In genomic region chr19:46999753-47000152, GRCm38 (mm10) we compare ENCODE assay signal across 30 mouse cellular contexts. TPM values are rescaled to one million over a fixed set of nuclear protein-coding genes. Genes with fewer than 3 reads are reported as not detected.
A peak's percentile ranks its signal among the peaks of the same experiment; 100 is the strongest.
DNase-seq lines count a peak whose midpoint lies in the region; ATAC-seq lines count a peak whose summit lies in the region.
"Had no signal": no experiment of that assay in that cellular context is flagged by ENCODE, and none has a peak within 500 bp of the region (broad histone marks: within the 10 kb centered on the region; RNA-seq: fewer than 3 reads in every experiment).

No protein-coding gene starts in this region.

- H3K9ac ChIP-seq in liver, embryonic 15.5 days, result no peak overlapping the region
- no peak overlapping the region for H3K9ac ChIP-seq in heart, embryonic 12.5 days
- H3K9ac ChIP-seq: embryonic facial prominence, embryonic 15.5 days; forebrain, embryonic 15.5 days; heart, embryonic 15.5 days; kidney, embryonic 15.5 days; limb, embryonic 12.5 days; lung, embryonic 14.5 days had no signal

- peak overlapping the region; percentile 64 for H3K27ac ChIP-seq in liver, embryonic 15.5 days (replicated peaks)
- H3K27ac ChIP-seq in heart, embryonic 12.5 days (ENCODE audit: poor library complexity, severe bottlenecking), result no peak overlapping the region
- H3K27ac ChIP-seq: embryonic facial prominence, embryonic 10.5 days; embryonic facial prominence, embryonic 15.5 days; forebrain, embryonic 10.5 days; forebrain, embryonic 15.5 days; heart, embryonic 15.5 days; kidney, embryonic 15.5 days; left cerebral cortex, adult 2 months; limb, embryonic 12.5 days had no signal

- no peak overlapping the region for H3K4me3 ChIP-seq in liver, embryonic 15.5 days (replicated peaks)
- no peak overlapping the region for H3K4me3 ChIP-seq in heart, embryonic 12.5 days
- H3K4me3 ChIP-seq: embryonic facial prominence, embryonic 10.5 days; embryonic facial prominence, embryonic 15.5 days; forebrain, embryonic 10.5 days; forebrain, embryonic 15.5 days; heart, embryonic 15.5 days; kidney, embryonic 15.5 days; left cerebral cortex, adult 2 months; limb, embryonic 12.5 days; megakaryocyte, embryonic 14.5 days had no signal

- H3K9me3 ChIP-seq in liver, embryonic 15.5 days (replicated peaks), result no peaks in the 10 kb centered on the region
- no peaks in the 10 kb centered on the region for H3K9me3 ChIP-seq in heart, embryonic 12.5 days (replicated peaks)
- H3K9me3 ChIP-seq: embryonic facial prominence, embryonic 10.5 days; embryonic facial prominence, embryonic 15.5 days; forebrain, embryonic 10.5 days; forebrain, embryonic 15.5 days; heart, embryonic 15.5 days; kidney, embryonic 15.5 days; limb, embryonic 12.5 days; megakaryocyte, embryonic 14.5 days had no signal

- peak overlapping the region; percentile 37 for H3K4me2 ChIP-seq in liver, embryonic 15.5 days
- H3K4me2 ChIP-seq in heart, embryonic 12.5 days, result no peak overlapping the region
- H3K4me2 ChIP-seq: embryonic facial prominence, embryonic 15.5 days; forebrain, embryonic 15.5 days; heart, embryonic 15.5 days; kidney, embryonic 15.5 days; limb, embryonic 12.5 days; lung, embryonic 14.5 days had no signal

- ATAC-seq in liver, embryonic 15.5 days (ENCODE audit: insufficient read depth), result peak; percentile 84
- ATAC-seq in heart, embryonic 12.5 days (ENCODE audit: insufficient number of reproducible peaks, low FRiP score), result no peak
- ATAC-seq: forebrain, embryonic 15.5 days; hindbrain, embryonic 16.5 days; Patski had no signal

- no peaks in the 10 kb centered on the region for H3K36me3 ChIP-seq in liver, embryonic 15.5 days (replicated peaks)
- no peaks in the 10 kb centered on the region for H3K36me3 ChIP-seq in heart, embryonic 12.5 days
- H3K36me3 ChIP-seq: embryonic facial prominence, embryonic 10.5 days; embryonic facial prominence, embryonic 15.5 days; forebrain, embryonic 10.5 days; forebrain, embryonic 15.5 days; heart, embryonic 15.5 days; kidney, embryonic 15.5 days; limb, embryonic 12.5 days had no signal

- H3K4me1 ChIP-seq in liver, embryonic 15.5 days (replicated peaks), result peaks cover 17% of the 10 kb centered on the region
- H3K4me1 ChIP-seq in heart, embryonic 12.5 days (replicated peaks), result no peaks in the 10 kb centered on the region
- H3K4me1 ChIP-seq: embryonic facial prominence, embryonic 10.5 days; embryonic facial prominence, embryonic 15.5 days; forebrain, embryonic 10.5 days; heart, embryonic 15.5 days; kidney, embryonic 15.5 days; limb, embryonic 12.5 days had no signal

- H3K27me3 ChIP-seq in liver, embryonic 15.5 days, result no peaks in the 10 kb centered on the region
- 0 out of 2 replicates have a peak, but pooled peaks cover 1% of the 10 kb centered on the region for H3K27me3 ChIP-seq in heart, embryonic 12.5 days (replicated peaks)
- H3K27me3 ChIP-seq: embryonic facial prominence, embryonic 15.5 days; forebrain, embryonic 15.5 days; heart, embryonic 15.5 days; kidney, embryonic 15.5 days; limb, embryonic 12.5 days had no signal

- WGBS in liver, embryonic 15.5 days (ENCODE audit: insufficient replicate concordance), result 25% methylated on average over 6 of the region's 6 CpGs
- WGBS in heart, embryonic 12.5 days, result 62% methylated on average over 6 of the region's 6 CpGs

- peak; percentile 55 for DNase-seq in c-Kit-positive CD71-positive TER-119-negative erythroid progenitor cells, embryonic 14.5 days (ENCODE audit: low read depth)
- peak; percentile 52 for DNase-seq in liver
- no peak for DNase-seq in lung, adult 18-20 months
- DNase-seq in spleen, adult 18-20 months, result no peak
- DNase-seq in lung, postnatal 14 days, result no peak
- DNase-seq: adrenal gland, postnatal 14 days; B cell, adult 2 months; cerebellum, adult 18-20 months; cerebellum, postnatal 14 days; gastrocnemius, postnatal 10 days; kidney, adult 18-20 months; kidney, postnatal 25 days; lung, embryonic 14.5 days; midbrain, embryonic 14.5 days; right cerebral cortex, postnatal 25 days; thymus, adult 18-20 months; thymus, postnatal 25 days had no signal

RNA-seq across cellular contexts. Expression of gene Ina, which starts 14.7 kb away (rescaled TPM):
- 0.23 and 0.36 TPM in 2 replicates for polyA plus RNA-seq in liver, embryonic 15.5 days (2015; fragmentation: Nextera tagmentation; extraction: Ambion mirVana)
- polyA plus RNA-seq in heart, embryonic 12.5 days (2016; fragmentation: Nextera tagmentation; extraction: Ambion mirVana), result 0.24 and 0.86 TPM in 2 replicates

RNA-seq across cellular contexts. Expression of gene Nt5c2, which starts 15.2 kb away (rescaled TPM):
- 42.7 and 44.4 TPM in 2 replicates for polyA plus RNA-seq in liver, embryonic 15.5 days (2015; fragmentation: Nextera tagmentation; extraction: Ambion mirVana)
- 108 and 111 TPM in 2 replicates for polyA plus RNA-seq in heart, embryonic 12.5 days (2016; fragmentation: Nextera tagmentation; extraction: Ambion mirVana)

RNA-seq across cellular contexts. Expression of gene Pcgf6, which starts 51.0 kb away (rescaled TPM):
- polyA plus RNA-seq in liver, embryonic 15.5 days (2015; fragmentation: Nextera tagmentation; extraction: Ambion mirVana), result 6.5 and 7.3 TPM in 2 replicates
- 12.9 and 14.5 TPM in 2 replicates for polyA plus RNA-seq in heart, embryonic 12.5 days (2016; fragmentation: Nextera tagmentation; extraction: Ambion mirVana)

Comparison
In these comparisons a context has a peak if more than half of its experiments do, and no peak if none do; other contexts are left out.
1. DNase-seq: peak in c-Kit-positive CD71-positive TER-119-negative erythroid progenitor cells, embryonic 14.5 days (single experiment) and liver (single experiment); none in lung, adult 18-20 months (0 of 2), spleen, adult 18-20 months (0 of 2) and lung, postnatal 14 days (single experiment).